Mouse (Mus musculus) heart, embryonic 11.5 days (tissue): ENCODE results near the gene Stxbp5l. TPM values are rescaled to one million over a fixed set of nuclear protein-coding genes. Genes with fewer than 3 reads are reported as not detected.

Source experiments
- ATAC-seq: fragments of 200-750 bp; cut with Nextera tagmentation; replicated peaks from 2 replicates; pipeline ENCODE4 v1.8.0; 2017; ENCODE audit warnings: moderate library complexity; ENCODE audit not compliant: insufficient number of reproducible peaks, low FRiP score, low TSS enrichment
- H3K27ac ChIP-seq: fragments of 300-500 bp; sonication (generic); 2 replicates; pipeline ENCODE4 v1.5.1; 2014; ENCODE audit warnings: mild to moderate bottlenecking, low read depth, low read length
- H3K27me3 ChIP-seq: fragments of 300-500 bp; sonication (generic); 2 replicates; pipeline ENCODE4 v1.6.1; 2014; ENCODE audit warnings: mild to moderate bottlenecking, low read length, mixed read lengths; ENCODE audit not compliant: control insufficient read depth, insufficient read depth
- H3K36me3 ChIP-seq: fragments of 300-500 bp; sonication (generic); 2 replicates; pipeline ENCODE4 v1.6.1; 2014; ENCODE audit warnings: mild to moderate bottlenecking, low read length, moderate library complexity, mixed read lengths; ENCODE audit not compliant: control insufficient read depth, insufficient read depth
- H3K4me1 ChIP-seq: fragments of 300-500 bp; sonication (generic); 2 replicates; pipeline ENCODE4 v1.6.1; 2014; ENCODE audit warnings: low read length; ENCODE audit not compliant: control insufficient read depth, insufficient read depth
- H3K4me2 ChIP-seq: fragments of 300-500 bp; sonication (generic); 2 replicates; pipeline ENCODE4 v1.6.1; 2014; ENCODE audit warnings: mild to moderate bottlenecking, moderate library complexity
- H3K4me3 ChIP-seq: fragments of 300-500 bp; sonication (generic); 2 replicates; pipeline ENCODE4 v1.5.1; 2014; ENCODE audit warnings: low read depth, low read length
- H3K9ac ChIP-seq: fragments of 300-500 bp; sonication (generic); 2 replicates; pipeline ENCODE4 v1.6.1; 2014; ENCODE audit warnings: mild to moderate bottlenecking, low read depth, low read length, moderate library complexity
- H3K9me3 ChIP-seq: fragments of 300-500 bp; sonication (generic); replicated peaks from 2 replicates; pipeline ENCODE4 v1.6.1; 2016; ENCODE audit warnings: low read length; ENCODE audit not compliant: control insufficient read depth
- WGBS: fragments of 180-500 bp; shearing (Covaris S2); extraction: QIAGEN DNeasy Blood & Tissue Kit; methylation state at CpG from one replicate; pipeline ENCODE4 v1.1.7; 2014; ENCODE audit not compliant: insufficient replicate concordance; 5-methylcytosine and 5-hydroxymethylcytosine counted together
- polyA plus RNA-seq: library from polyadenylated mRNA; unstranded; fragments of >200 nt; fragmentation: Nextera tagmentation; extraction: Ambion mirVana; gene quantifications from 2 replicates; pipeline ENCODE4 v1.2.1, GENCODE M21; 2014

The Stxbp5l gene
- polyA plus RNA-seq, 1 experiment from 2014 or later, result 0.47 TPM

DNA sequence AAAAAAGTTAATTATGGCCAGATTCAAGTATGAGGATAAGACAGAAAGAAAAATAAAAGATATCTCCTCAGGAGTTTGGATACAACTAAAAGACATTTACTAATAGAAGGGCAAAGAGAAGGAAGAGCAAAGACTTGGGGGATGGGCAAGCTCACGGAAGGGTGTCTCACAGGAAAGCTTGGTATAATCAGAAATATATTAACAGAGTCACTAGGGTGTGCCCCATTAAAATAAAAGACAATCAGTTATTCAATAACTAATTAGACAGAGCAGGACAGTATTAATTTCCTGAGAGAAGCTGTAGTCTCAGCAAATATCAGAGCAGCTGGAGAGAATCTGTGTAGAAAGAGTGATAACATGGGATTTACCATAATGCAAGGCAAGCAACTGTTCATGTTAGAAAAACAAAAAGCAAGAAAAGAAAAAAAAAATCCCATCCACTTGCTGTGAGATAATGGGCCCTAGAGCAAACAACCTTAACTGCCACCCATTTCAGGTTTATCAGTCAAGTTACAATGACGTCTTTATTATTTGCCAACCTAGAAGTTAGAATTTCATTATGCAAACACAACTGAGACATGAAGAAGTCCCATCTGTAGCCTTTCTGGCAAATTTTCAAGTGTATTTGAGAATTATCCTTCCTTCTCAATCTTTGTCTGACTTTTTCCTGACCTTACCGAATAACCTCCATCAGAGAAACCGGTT lies 4.6 kb upstream of the Stxbp5l start:
- H3K9ac ChIP-seq, result no peak overlapping the region
- ATAC-seq, result no peak
- H3K4me1 ChIP-seq, result no peaks in the 10 kb centered on the region
- H3K9me3 ChIP-seq, result no peaks in the 10 kb centered on the region
- no peak overlapping the region for H3K4me3 ChIP-seq
- peaks cover under 1% of the 10 kb centered on the region; the same call in 1 of the 2 replicates for H3K27me3 ChIP-seq
- H3K27ac ChIP-seq, result no peak overlapping the region
- 72% methylated on average over 4 of the region's 4 CpGs for WGBS
- H3K36me3 ChIP-seq, result no peaks in the 10 kb centered on the region
- H3K4me2 ChIP-seq, result no peak overlapping the region

DNA sequence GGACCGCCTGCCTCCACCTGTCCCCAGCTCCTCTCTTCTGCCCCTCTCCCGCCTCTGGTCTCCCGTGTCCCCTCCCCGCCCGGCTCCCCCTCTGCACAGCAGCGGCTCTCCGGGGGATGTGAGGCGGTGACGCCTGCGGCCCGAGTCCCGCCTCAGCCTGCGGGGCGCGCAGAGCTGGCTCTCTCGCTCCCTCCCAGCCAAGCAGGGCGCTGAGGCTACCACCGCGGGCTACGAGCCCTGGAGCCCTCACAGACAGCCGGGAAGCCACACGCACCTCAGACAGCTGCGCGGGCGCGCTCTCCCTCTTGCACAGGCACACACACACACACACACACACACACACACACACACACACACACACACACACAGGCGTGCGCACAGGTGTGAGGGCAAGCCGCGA lies 393 bp downstream of the Stxbp5l start:
- H3K36me3 ChIP-seq, result no peaks in the 10 kb centered on the region
- peaks cover 10% of the 10 kb centered on the region for H3K27me3 ChIP-seq
- H3K27ac ChIP-seq, result no peak overlapping the region
- no peaks in the 10 kb centered on the region; the same call in 1 of the 2 replicates for H3K4me1 ChIP-seq
- peak overlapping the region; percentile 98 for H3K4me2 ChIP-seq
- peak; percentile 74 for ATAC-seq
- WGBS, result under 1% methylated on average over 30 of the region's 30 CpGs
- peak overlapping the region; percentile 22; the same call in 1 of the 2 replicates for H3K9ac ChIP-seq
- no peaks in the 10 kb centered on the region for H3K9me3 ChIP-seq
- H3K4me3 ChIP-seq, result peak overlapping the region; percentile 54

DNA sequence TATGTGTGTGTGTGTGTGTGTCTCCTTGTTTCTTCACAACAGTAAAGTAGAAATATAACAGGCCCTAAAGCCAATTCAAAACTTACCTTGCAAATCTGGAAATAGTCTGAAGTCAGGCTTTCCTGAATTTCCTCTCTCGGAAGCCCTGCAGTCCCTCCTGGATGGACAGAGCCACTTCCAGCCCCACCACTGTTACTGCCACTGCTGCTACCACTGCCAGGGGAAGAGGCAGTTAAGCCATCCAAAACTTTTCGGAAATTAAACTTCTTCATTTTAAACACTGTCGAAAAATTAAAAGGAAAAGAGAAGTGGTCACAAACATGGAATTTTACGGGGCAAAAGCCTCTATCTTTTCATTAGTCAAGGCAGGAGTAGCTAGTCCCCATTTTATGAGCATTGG lies 1.3 kb downstream of the Stxbp5l start:
- Histone ChIP-seq H3K27ac (no peak overlapping the region), H3K4me2 (no peak overlapping the region), H3K9ac (no peak overlapping the region), H3K9me3 (no peaks in the 10 kb centered on the region), H3K4me1 (no peaks in the 10 kb centered on the region; the same call in 1 of the 2 replicates), H3K4me3 (no peak overlapping the region), H3K27me3 (peaks cover 10% of the 10 kb centered on the region), H3K36me3 (no peaks in the 10 kb centered on the region)
- WGBS, result 52% methylated on average over 4 of the region's 4 CpGs
- ATAC-seq, result no peak

DNA sequence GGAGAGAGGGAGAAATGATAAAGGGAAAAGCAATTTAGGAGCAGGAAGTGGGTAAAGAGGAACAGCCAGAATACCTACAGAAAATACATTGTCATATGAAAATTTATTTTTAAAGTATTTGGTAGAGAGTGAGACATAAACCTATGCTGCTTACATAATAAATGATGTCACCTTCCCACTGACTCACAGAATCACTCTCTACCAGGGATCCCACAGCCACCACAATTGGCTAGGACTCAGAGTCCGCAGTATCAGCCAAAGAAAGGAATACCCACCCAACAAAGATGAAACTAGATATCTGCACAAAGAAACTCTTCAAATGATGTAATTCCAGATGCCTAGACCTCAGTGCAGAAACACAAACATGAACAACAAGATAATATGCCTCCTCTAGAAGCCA lies 12.0 kb downstream of the Stxbp5l start:
- no peaks in the 10 kb centered on the region for H3K27me3 ChIP-seq
- no peaks in the 10 kb centered on the region for H3K4me1 ChIP-seq
- H3K4me2 ChIP-seq, result no peak overlapping the region
- H3K9me3 ChIP-seq, result no peaks in the 10 kb centered on the region
- H3K27ac ChIP-seq, result no peak overlapping the region
- 85% methylated on average over 1 of the region's 1 CpGs for WGBS
- H3K4me3 ChIP-seq, result no peak overlapping the region
- H3K9ac ChIP-seq, result no peak overlapping the region
- no peaks in the 10 kb centered on the region for H3K36me3 ChIP-seq
- no peak for ATAC-seq

DNA sequence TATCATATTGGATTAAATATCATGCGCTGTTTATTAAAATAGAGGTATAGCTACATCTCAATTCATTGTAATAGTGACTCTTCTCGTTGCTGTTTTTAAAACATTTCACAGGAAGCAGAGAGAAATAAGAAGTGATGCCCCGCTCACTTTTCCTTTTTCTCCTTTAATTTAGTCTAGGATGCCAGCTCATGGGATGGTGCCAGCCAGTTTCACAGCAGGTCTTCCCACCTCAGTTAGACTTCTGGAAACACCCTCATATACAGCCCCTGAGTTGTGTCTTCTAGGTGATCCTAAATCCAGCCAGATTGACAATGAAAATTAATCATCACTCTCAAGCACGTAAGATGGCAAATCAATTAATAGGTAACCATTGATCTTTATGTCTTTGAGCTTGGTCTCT lies 17.3 kb downstream of the Stxbp5l start:
- Histone ChIP-seq H3K27me3 (no peaks in the 10 kb centered on the region), H3K4me1 (no peaks in the 10 kb centered on the region), H3K36me3 (no peaks in the 10 kb centered on the region), H3K27ac (no peak overlapping the region), H3K9ac (no peak overlapping the region), H3K9me3 (no peaks in the 10 kb centered on the region), H3K4me3 (no peak overlapping the region), H3K4me2 (no peak overlapping the region)
- WGBS, result 84% methylated on average over 4 of the region's 4 CpGs
- ATAC-seq, result no peak

DNA sequence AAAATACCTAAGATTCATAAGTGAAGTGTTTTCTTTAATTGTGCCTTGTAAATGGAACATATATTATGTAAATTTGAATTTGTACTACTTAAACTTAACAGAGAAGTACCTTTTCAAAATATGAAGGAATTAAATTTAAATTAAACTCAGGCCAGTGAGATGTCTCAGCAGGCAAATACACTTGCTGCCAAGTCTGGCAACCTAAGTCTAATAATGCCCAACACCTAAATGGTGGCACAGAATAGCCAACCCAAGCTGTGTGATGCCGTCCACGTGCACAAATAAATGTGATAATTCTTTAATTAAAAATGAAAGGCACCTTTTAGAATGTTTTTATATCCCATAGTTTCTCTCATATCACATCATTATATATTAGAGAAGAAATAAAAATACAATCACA lies 20.8 kb downstream of the Stxbp5l start:
- Histone ChIP-seq H3K4me1 (no peaks in the 10 kb centered on the region), H3K4me2 (no peak overlapping the region), H3K9me3 (no peaks in the 10 kb centered on the region), H3K4me3 (no peak overlapping the region), H3K27ac (no peak overlapping the region), H3K9ac (no peak overlapping the region), H3K36me3 (no peaks in the 10 kb centered on the region), H3K27me3 (no peaks in the 10 kb centered on the region)
- 75% methylated on average over 2 of the region's 2 CpGs for WGBS
- no peak for ATAC-seq

DNA sequence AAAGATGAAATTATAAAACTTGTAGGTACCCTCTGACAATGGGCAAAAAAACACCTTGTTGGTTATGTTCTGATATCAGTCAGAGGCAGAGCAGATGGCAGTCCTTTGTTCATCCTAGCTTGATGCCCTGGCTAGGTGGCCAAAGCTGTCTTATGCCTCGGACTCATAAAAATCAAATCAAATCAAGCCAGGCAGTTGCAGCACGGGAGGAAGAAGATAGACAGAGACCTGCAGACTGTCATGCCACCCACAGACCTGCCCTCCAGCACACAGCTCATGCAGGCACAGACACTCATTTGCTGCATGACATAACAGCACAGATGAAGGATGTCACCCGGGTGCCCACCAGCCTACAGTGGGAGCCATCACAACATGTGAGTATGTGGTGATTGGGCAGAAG lies 29.1 kb downstream of the Stxbp5l start:
- no peaks in the 10 kb centered on the region for H3K36me3 ChIP-seq
- H3K4me3 ChIP-seq, result no peak overlapping the region
- H3K27ac ChIP-seq, result no peak overlapping the region
- 75% methylated on average over 3 of the region's 3 CpGs for WGBS
- H3K27me3 ChIP-seq, result no peaks in the 10 kb centered on the region
- H3K9ac ChIP-seq, result no peak overlapping the region
- no peaks in the 10 kb centered on the region for H3K4me1 ChIP-seq
- no peaks in the 10 kb centered on the region for H3K9me3 ChIP-seq
- H3K4me2 ChIP-seq, result no peak overlapping the region
- ATAC-seq, result no peak

DNA sequence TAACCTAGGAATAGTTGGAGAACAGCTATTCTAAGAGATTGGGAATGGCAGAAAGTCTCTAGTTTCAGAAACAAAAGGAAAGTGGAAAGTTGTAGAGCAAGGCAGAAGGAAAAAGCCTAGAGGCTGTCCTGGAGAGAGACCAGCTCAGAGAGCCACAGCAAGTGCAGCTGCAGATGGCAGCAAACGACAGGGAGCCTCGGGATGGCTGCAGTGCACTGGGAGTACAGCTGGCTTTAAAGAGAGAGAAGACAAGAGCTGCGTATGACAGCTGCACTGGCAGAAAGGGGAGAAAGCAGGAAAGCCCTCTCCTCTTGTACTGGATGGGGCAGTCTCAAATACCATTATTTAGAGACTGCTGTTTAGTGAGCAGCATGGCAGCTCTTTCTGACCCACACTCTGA lies 37.7 kb downstream of the Stxbp5l start:
- no peak for ATAC-seq
- Histone ChIP-seq H3K27me3 (no peaks in the 10 kb centered on the region), H3K4me3 (no peak overlapping the region), H3K4me2 (no peak overlapping the region), H3K9me3 (no peaks in the 10 kb centered on the region), H3K36me3 (no peaks in the 10 kb centered on the region), H3K27ac (no peak overlapping the region), H3K4me1 (no peaks in the 10 kb centered on the region), H3K9ac (no peak overlapping the region)
- 9% methylated on average over 3 of the region's 3 CpGs for WGBS

DNA sequence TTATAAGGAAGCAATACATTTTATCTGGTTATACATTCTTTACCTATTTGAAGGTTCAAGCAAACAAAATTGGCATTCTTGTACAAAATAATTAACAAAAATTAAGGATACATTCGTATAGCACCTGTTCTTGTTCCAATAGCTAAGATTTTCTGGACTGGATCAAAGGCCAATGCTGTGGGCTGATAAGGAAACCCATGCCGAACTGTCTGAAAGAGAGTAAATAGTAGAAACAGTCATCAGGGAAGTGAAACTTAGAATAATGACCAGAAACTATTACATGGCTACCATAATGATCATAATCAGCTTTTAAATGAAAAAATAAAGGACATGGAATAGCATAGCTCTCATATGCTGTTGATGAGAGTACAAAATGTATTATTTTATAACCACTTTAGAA lies 39.8 kb downstream of the Stxbp5l start:
- Histone ChIP-seq H3K9ac (no peak overlapping the region), H3K27me3 (no peaks in the 10 kb centered on the region), H3K36me3 (no peaks in the 10 kb centered on the region), H3K4me1 (no peaks in the 10 kb centered on the region), H3K4me3 (no peak overlapping the region), H3K4me2 (no peak overlapping the region), H3K9me3 (no peaks in the 10 kb centered on the region), H3K27ac (no peak overlapping the region)
- WGBS, result 40% methylated on average over 2 of the region's 2 CpGs
- no peak for ATAC-seq
